Mouse (Mus musculus) G1E (cell line): ENCODE results near the gene Vps37c.

ENCODE experiments used
- CTCF ChIP-seq: IDR thresholded peaks from 2 replicates; pipeline ENCODE4 v1.5.1; 2012; ENCODE audit warnings: low read depth, low read length, inconsistent platforms, mixed read lengths
- GATA2 ChIP-seq: IDR thresholded peaks from 2 replicates; pipeline ENCODE4 v1.6.1; 2012; ENCODE audit warnings: low read depth, low read length, inconsistent platforms, borderline replicate concordance

- TF ChIP-seq CTCF (no peak), GATA2 (no peak)
Measured at GRCm38 (mm10) chr19:10690336-10690735, 1.8 kb downstream of the Vps37c start.
